In the genomic region with DNA sequence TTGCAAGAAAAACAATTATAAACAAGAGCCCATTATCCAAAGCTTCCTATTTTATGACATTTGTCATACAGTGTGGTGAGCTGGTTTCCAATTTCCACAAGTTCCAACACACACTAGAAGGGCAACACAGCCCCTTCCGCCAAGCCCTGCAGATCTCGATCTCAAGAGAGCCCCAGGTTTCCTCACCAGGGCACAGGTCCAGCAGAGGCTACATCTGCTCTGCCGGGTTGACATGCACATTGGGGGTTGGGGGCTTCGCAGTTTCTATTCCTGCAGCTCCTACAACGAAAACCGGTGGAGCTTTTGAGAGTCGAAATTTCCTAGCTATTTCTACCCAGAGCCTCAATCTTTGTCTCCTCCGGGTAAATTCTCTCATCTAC, we compare ENCODE assay signal across 8 mouse cellular contexts. TPM values are rescaled to one million over a fixed set of nuclear protein-coding genes. Genes with fewer than 3 reads are reported as not detected.
DNase-seq lines count a peak whose midpoint lies in the region; ATAC-seq and TF ChIP-seq lines count a peak whose summit lies in the region.

No protein-coding gene starts in this region.

- H3K36me3 ChIP-seq in neural tube, embryonic 11.5 days (ENCODE audit: control insufficient read depth, insufficient read depth, low read length): no peaks in the 10 kb centered on the region
- H3K36me3 ChIP-seq in intestine, embryonic 14.5 days (ENCODE audit: control insufficient read depth, insufficient read depth, low read length): no peaks in the 10 kb centered on the region

- ATAC-seq in neural tube, embryonic 11.5 days (ENCODE audit: insufficient read depth, low FRiP score, low TSS enrichment): no peak
- ATAC-seq in intestine, embryonic 14.5 days (replicated peaks; ENCODE audit: low FRiP score, low TSS enrichment, low read depth): no peak
- ATAC-seq in megakaryocyte progenitor cell, adult 5-6 weeks (replicated peaks; ENCODE audit: poor library complexity): no peak

- no peaks in the 10 kb centered on the region for H3K9me3 ChIP-seq in neural tube, embryonic 11.5 days (ENCODE audit: control insufficient read depth, low read length)
- no peaks in the 10 kb centered on the region for H3K9me3 ChIP-seq in intestine, embryonic 14.5 days (ENCODE audit: control insufficient read depth, low read length)

- peak overlapping the region; percentile 78 for H3K4me2 ChIP-seq in neural tube, embryonic 11.5 days (ENCODE audit: low read depth)
- peak overlapping the region; percentile 82 for H3K4me2 ChIP-seq in intestine, embryonic 14.5 days (ENCODE audit: low read length)

- H3K27me3 ChIP-seq in neural tube, embryonic 11.5 days (ENCODE audit: control insufficient read depth, insufficient read depth, low read length): no peaks in the 10 kb centered on the region
- no peaks in the 10 kb centered on the region for H3K27me3 ChIP-seq in intestine, embryonic 14.5 days (replicated peaks; ENCODE audit: control insufficient read depth, insufficient read depth, low read length)

- 8% methylated on average over 8 of the region's 8 CpGs for WGBS in neural tube, embryonic 11.5 days
- 4% methylated on average over 8 of the region's 8 CpGs for WGBS in intestine, embryonic 14.5 days
- WGBS in lung, adult 2 months: under 1% methylated on average over 8 of the region's 8 CpGs

- TF ChIP-seq POLR2A in lung, adult 2 months (IDR thresholded peaks at IDR 0.05; ENCODE audit: borderline replicate concordance, extremely low read depth, low read depth, low read length): no peak

- no peak overlapping the region; the same call in 1 of the 2 replicates for H3K27ac ChIP-seq in neural tube, embryonic 11.5 days (ENCODE audit: low read depth, low read length)
- H3K27ac ChIP-seq in intestine, embryonic 14.5 days (ENCODE audit: low read depth): peak overlapping the region; percentile 62; the same call in 1 of the 2 replicates

- no peak for TF ChIP-seq CTCF in lung, adult 2 months (IDR thresholded peaks at IDR 0.05; ENCODE audit: insufficient read depth, low read length)

- peak overlapping the region; percentile 77 for H3K9ac ChIP-seq in neural tube, embryonic 11.5 days (ENCODE audit: low read length)
- H3K9ac ChIP-seq in intestine, embryonic 14.5 days (ENCODE audit: low read length): peak overlapping the region; percentile 56

- H3K4me3 ChIP-seq in neural tube, embryonic 11.5 days (ENCODE audit: low read depth, low read length): peak overlapping the region; percentile 68
- H3K4me3 ChIP-seq in intestine, embryonic 14.5 days (ENCODE audit: low read depth, low read length): peak overlapping the region; percentile 55
- H3K4me3 ChIP-seq in lung, adult 2 months (replicated peaks; ENCODE audit: extremely low read depth, low read depth, low read length): peak overlapping the region; percentile 86

- peaks cover 4% of the 10 kb centered on the region; the same call in 1 of the 2 replicates for H3K4me1 ChIP-seq in neural tube, embryonic 11.5 days (ENCODE audit: control insufficient read depth, insufficient read depth, low read length)
- H3K4me1 ChIP-seq in intestine, embryonic 14.5 days (replicated peaks; ENCODE audit: control insufficient read depth, insufficient read depth, low read length): peaks cover 11% of the 10 kb centered on the region
- no peaks in the 10 kb centered on the region; the same call in 1 of the 2 replicates for H3K4me1 ChIP-seq in lung, adult 2 months (ENCODE audit: control insufficient read depth, insufficient read depth, low read length)

- DNase-seq in neural tube, embryonic 11.5 days (ENCODE audit: low spot score): peak; percentile 15
- no peak for DNase-seq in neural tube, embryonic 10.5 days (ENCODE audit: extremely low spot score, low spot score)
- DNase-seq in brain, embryonic 18.5 days (ENCODE audit: low read depth, low spot score): peak; percentile 3
- peak; percentile 4 for DNase-seq in forelimb bud, embryonic 11.5 days (ENCODE audit: low read depth, low spot score)
- no peak for DNase-seq in intestine, embryonic 14.5 days (ENCODE audit: low spot score)
- DNase-seq in lung, adult 2 months: no peak
- DNase-seq in right cerebral cortex, postnatal 10 days (ENCODE audit: low spot score in 2 of 2): peak; percentile 50 to 56

RNA-seq across cellular contexts. Expression of gene Ppm1k, which starts 1.0 kb away (rescaled TPM):
- polyA plus RNA-seq in neural tube, embryonic 11.5 days (2014; fragmentation: Nextera tagmentation; extraction: Ambion mirVana): 4.0 and 4.4 TPM in 2 replicates
- polyA plus RNA-seq in intestine, embryonic 14.5 days (2014; fragmentation: Nextera tagmentation; extraction: Ambion mirVana): 3.7 and 3.8 TPM in 2 replicates
- 1.5 and 2.9 TPM in 2 replicates for polyA plus RNA-seq in lung, adult 2 months (2012; rRNA removed)
- total RNA-seq in megakaryocyte progenitor cell, adult 5-6 weeks (2015): 5.3 TPM in 2 replicates
- 8.0 and 18.4 TPM in 2 replicates for total RNA-seq in megakaryocyte progenitor cell, adult 5-6 weeks (2017)

RNA-seq across cellular contexts. Expression of gene Herc6, which starts 46.6 kb away (rescaled TPM):
- polyA plus RNA-seq in neural tube, embryonic 11.5 days (2014; fragmentation: Nextera tagmentation; extraction: Ambion mirVana): 2.5 and 2.9 TPM in 2 replicates
- polyA plus RNA-seq in intestine, embryonic 14.5 days (2014; fragmentation: Nextera tagmentation; extraction: Ambion mirVana): 2.4 and 2.6 TPM in 2 replicates
- polyA plus RNA-seq in lung, adult 2 months (2012; rRNA removed): 9.9 and 11.6 TPM in 2 replicates
- 13.0 and 14.9 TPM in 2 replicates for total RNA-seq in megakaryocyte progenitor cell, adult 5-6 weeks (2015)
- 12.0 and 16.6 TPM in 2 replicates for total RNA-seq in megakaryocyte progenitor cell, adult 5-6 weeks (2017)

Comparison
In these comparisons a context has a peak if more than half of its experiments do, and no peak if none do; other contexts are left out.
1. DNase-seq: peak in neural tube, embryonic 11.5 days (single experiment), brain, embryonic 18.5 days (single experiment), forelimb bud, embryonic 11.5 days (single experiment) and right cerebral cortex, postnatal 10 days (2 of 2); none in neural tube, embryonic 10.5 days (single experiment), intestine, embryonic 14.5 days (single experiment) and lung, adult 2 months (single experiment).
2. Peak in every context shown above with its lines, with median percentiles within 50 percentile points of each other: H3K4me3 ChIP-seq.